Mouse (Mus musculus) left cerebral cortex, postnatal 10 days (tissue): ENCODE measurements around the gene Rims1. TPM values are rescaled to one million over a fixed set of nuclear protein-coding genes. Genes with fewer than 3 reads are reported as not detected.
A peak's percentile ranks its signal among the peaks of the same experiment; 100 is the strongest.

Source experiments
- DNase-seq, 2 experiments: peaks; one replicate each; pipeline ENCODE4 v3.0.0; 2021 to 2022; ENCODE audit warnings: low spot score in 2 of 2, mixed read lengths in 1 of 2; ENCODE audit errors: extremely low spot score in 1 of 2
- intact Hi-C: fragments of 180-260 bp; cut with DNase I; formaldehyde crosslinking; loops from one replicate; pipeline ENCODE4 v1.15.1; 2025
- total RNA-seq, 2 experiments: library from RNA; stranded (reverse); gene quantifications; 2 replicates each; pipeline ENCODE4 v1.2.3; 2021

The Rims1 gene
- total RNA-seq, 2 experiments from 2014 or later = 245 to 247 TPM

- intact Hi-C loops = no loop called here
- no peak for DNase-seq
Observed at GRCm38 (mm10) chr1:22721706-22722105, 84.1 kb downstream of the Rims1 start.

DNA sequence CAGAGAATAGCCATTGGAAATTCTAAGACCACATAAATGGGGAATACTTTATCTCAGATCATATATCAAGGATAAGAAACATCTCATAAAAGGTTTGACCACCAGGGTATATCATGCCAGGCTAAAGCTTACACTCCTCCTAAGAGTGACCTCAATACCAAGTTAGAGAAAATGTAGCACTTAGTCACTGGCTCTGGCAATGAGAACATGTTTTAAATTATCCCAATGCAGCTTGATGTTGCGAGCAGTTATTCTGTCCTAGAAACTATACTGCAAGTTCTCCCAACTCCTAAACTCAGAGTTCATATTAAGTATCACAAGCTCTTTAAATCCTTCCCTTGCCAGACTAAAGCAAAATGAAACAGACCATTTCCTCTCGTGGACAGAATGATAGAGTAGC is 85.1 kb downstream of the Rims1 start:
- DNase-seq = no peak
- intact Hi-C loops = no loop called here

DNA sequence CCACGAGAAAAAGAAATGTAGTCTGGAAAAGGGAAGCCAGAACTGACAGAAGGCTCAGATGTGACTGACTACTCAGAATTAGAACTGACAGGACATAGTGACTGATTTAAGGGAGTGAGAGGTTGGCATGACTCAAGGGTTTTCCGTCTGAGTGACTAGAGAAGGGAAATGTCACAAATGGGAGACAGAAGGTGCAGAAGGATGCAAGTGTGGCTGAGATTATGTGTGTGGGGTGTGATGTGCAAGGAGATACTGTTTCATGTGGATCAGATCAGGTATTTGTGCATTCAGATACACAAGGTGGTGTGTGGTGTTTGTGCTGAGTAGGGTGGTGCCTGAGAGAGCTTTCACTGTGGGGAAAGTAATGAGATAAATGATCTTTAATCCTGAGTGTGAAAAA is 96.3 kb downstream of the Rims1 start:
- DNase-seq = no peak

GRCm38 (mm10) chr1:22695046-22695445 is 110.7 kb downstream of the Rims1 start:
- intact Hi-C loops = no loop called here
- DNase-seq = no peak

More for the DNA sequence above, 96.3 kb downstream of the Rims1 start:
- intact Hi-C loops = no loop called here

DNA sequence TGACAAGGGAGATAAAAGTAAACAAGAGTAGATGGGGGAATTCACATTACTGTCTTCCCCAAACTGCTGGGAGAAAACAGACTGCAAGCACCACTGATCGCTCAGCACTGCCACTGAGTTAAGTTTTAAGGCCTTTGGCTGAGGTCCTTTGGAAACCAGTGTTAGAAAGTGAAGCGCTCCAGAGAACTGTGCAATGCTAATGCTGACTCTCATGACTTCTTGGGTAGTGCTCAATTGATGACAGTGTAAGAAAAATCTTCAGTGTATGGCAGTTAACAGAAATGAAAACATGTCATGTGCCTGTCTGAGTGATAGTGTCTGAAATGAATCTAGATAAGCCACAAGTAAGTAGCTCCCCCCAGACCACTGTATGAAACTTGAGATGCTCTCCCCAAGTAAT is 111.3 kb downstream of the Rims1 start:
- DNase-seq = no peak
- intact Hi-C loops = no loop called here

DNA sequence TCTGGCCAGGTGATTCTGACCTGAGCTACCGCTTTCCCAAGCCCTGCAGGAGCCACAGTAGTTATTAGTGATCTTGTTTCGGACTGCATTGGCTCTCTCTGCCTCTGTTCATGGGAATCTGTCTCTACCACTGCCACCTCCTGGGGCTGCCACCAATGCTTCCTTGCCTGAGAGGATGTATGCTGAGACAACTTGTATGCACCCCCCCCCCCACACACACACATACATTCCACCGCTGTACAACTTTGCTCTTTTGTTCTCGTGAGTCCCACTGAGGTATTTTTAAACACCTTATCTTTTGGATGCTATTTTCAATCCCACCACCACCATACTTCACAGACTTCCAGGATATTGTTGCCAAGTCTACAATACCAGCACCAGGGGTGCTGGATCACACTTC is 122.3 kb downstream of the Rims1 start:
- intact Hi-C loops = no loop called here
- DNase-seq = no peak

GRCm38 (mm10) chr1:22664196-22664595 is 141.6 kb downstream of the Rims1 start:
- no peak for DNase-seq
- intact Hi-C loops = no loop called here

- no peak for DNase-seq
- intact Hi-C loops = no loop called here
Observed at GRCm38 (mm10) chr1:22661825-22662224, 144.0 kb downstream of the Rims1 start.

DNA sequence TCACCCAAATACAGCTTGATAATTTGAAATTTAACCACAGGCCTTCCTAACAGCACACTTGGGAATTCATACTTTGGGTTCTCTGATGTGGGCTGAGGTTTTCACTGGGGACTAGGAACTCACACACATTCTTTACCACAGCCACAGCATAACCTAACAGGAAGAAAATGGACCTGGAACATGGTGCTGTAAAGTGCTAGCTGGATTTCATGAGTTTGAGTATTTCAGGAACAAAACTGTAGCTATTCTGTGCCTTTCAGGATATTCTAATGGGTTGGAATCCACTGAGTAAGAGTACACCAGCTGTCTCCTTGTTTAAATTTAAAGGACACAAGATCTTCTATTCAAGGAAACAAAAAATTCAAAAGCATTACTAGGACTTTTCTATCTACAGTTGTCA is 149.8 kb downstream of the Rims1 start:
- peak in 1 of 2 experiments; percentile 25 for DNase-seq
- intact Hi-C loops = no loop called here

DNA sequence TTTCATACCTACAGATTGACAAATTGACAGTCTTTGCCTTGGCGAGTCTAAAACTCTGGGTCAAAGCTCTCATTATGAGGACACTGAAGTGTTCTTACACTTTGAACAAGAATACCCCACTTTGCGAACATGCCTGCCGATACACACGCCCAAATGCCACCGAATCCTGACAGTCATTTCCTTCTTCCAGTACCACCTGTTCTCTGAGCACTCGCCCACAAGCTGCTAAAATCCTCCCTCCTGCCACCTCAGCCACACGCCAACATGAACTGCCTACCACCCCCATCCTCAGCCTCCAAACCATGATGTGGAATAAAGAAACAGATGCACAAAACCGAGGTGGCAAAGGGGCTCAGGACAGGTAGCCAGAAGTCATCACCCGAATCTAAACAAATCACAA is 150.9 kb downstream of the Rims1 start:
- intact Hi-C loops = no loop called here
- DNase-seq = no peak

- intact Hi-C loops = no loop called here
- DNase-seq = no peak
Observed at GRCm38 (mm10) chr1:22650588-22650987, 155.2 kb downstream of the Rims1 start.

DNA sequence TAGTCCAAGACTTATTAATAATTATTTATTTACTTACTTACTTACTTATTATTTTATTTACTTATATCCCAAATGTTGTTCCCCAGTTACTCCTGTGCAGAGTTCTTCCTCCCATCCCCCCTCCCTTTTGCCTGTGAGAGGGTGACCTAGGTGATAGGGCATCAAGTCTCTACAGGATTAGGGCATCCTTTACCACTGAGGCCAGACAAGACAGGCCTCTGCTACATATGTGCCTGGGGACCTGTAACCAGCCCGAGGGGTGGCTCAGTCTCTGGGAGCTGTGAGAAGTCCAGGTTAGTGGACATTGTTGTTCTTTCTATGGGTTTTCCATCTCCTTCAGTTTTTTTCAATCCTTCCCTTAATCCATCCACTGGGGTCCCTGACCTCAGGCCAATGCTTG is 156.4 kb downstream of the Rims1 start:
- intact Hi-C loops = no loop called here
- no peak for DNase-seq

DNA sequence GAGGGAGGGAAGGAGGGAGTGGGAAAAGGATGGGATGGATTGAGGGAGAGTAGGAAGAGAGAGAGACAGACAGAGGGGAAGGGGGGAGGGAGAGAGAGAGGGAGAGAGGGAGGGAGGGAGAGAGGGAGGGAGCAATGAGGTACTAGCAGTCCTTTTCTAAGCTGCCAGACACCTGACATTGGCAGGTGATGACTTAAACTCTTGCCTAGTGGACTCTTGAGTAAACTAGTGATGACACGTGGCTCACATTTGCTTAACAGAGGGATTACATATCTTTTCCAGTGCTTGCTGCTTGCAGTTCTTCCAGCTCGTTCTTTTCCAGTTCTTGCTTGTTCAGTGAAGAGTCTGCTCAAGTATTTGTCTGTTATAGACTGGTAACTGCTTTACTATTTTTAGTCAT is 160.5 kb downstream of the Rims1 start:
- DNase-seq = no peak
- intact Hi-C loops = no loop called here

- DNase-seq = peak; percentile 32 to 33
- intact Hi-C loops = no loop called here
Observed at GRCm38 (mm10) chr1:22640568-22640967, 165.2 kb downstream of the Rims1 start.

DNA sequence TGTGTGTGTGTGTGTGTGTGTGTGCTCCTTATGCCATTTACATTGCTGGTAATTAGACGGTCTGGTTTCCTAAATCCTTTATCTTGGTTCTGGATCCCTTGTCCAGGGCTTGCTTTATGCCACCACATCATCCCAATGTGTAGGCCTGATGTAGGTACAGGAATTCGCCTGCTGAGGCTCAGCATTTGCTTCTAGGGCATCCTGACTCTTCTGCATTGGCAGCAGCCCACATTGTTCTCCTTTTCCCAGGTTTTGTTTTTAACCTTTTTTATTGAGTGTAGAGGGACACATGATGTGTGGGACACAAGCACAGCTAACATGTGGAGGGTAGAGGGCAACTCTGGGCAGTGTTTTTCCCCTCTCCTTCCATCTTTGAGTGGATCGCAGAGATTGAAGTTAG is 166.1 kb downstream of the Rims1 start:
- intact Hi-C loops = no loop called here
- no peak for DNase-seq

DNA sequence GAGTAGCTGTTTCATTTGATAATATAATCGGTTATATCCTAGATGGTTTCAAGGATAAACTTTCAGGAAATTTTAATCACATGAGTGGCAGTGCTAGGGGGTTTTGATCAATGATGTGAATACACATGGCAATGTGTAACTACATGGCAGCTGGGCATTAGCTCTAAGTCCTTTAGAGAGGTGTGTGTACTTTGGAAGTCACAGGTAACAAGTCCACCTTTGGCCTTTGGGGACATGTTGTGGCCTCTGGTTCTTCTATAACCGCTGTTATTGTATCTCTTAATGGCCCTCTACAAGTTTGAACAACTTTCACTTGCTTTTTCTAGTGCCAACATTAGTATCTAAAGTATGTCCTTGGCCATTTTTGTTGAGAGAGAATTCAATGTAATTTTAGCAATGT is 171.9 kb downstream of the Rims1 start:
- intact Hi-C loops = no loop called here
- DNase-seq = no peak

GRCm38 (mm10) chr1:22632551-22632950 is 173.2 kb downstream of the Rims1 start:
- DNase-seq = no peak
- intact Hi-C loops = no loop called here

DNA sequence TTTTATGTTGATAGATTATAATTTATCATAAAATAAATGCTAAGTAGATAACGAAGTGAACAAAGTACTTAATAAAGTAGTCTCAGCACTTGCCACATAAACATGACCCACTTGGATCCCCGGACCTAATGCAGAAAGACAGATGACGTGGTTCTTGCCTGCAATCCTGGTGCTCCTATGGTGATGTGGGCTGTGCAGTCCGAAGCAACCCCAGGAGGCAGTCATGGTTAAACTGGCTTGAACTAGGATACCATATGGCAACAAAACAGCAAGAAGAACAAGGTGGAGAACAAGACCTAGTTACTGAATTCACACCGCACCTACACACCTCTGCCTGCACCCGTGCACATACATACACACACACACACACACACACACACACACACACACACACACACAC is 173.8 kb downstream of the Rims1 start:
- intact Hi-C loops = no loop called here
- no peak for DNase-seq

DNA sequence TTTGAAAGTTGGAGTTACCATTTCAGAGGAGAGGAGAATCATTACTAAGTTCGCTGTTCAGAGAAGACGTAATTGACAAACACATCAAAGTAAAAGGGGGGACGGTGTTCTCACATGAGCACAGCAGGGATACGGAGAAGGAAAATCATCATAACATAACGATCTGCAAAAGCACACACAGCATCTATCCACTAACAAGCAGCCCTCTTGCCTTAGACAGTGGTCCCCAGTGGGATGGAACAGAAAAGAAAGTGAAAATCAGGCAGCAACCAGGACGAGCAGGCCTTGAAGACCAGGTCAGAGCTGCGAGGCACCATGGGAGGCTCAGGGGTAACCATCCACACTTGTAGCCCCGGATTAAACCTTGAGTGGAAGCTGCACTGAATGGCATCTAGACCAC is 176.8 kb downstream of the Rims1 start:
- no peak for DNase-seq
- intact Hi-C loops = loop anchor here (10.0 kb wide), 1 partner anchor 176 kb away; the partner anchor contains the start of gene Rims1

DNA sequence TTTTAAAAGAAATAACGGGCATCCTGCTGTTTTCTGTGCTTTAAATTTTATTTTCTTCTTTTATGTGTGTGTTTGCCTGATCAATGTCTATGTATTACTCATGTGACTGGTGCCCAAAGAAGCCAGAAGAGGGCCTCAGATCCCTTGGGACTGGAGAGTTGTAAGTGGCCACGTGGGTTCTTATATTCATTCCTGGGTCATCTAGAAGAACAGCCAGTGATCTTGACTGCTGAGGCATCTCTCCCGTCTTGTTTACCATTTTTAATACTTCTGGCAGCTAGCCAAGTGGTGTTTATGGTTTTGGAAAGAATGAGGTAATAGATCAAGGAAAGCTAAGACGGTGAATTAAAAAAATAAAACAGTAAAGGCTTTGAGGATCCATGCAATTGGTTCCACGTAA is 178.8 kb downstream of the Rims1 start:
- no peak for DNase-seq
- intact Hi-C loops = loop anchor here (10.0 kb wide), 1 partner anchor 178 kb away; the partner anchor contains the start of gene Rims1

DNA sequence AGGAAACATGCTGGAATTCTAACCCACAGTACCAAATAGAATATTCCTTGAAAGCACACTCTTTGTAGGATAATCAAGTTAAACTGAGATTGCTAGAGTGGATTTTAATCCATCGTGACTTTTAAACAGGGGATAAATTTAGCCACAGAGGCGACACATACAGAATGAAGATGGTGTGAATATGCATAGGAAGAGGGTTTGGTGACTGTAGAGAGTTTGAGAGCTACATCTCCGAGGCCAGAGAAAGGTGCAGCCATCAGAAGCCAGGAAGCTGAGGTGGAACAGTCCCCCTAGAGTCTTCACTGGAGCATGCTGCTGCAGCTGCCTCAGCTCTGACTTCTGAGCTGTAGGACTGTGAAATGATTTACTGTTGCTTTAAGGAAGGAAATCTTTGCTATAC is 179.5 kb downstream of the Rims1 start:
- intact Hi-C loops = loop anchor here (10.0 kb wide), 1 partner anchor 179 kb away; the partner anchor contains the start of gene Rims1

More for the DNA sequence above, 179.5 kb downstream of the Rims1 start:
- DNase-seq = no peak
